Mouse (Mus musculus) forebrain, embryonic 10.5 days (tissue): ENCODE results near the gene Ripor2. TPM values are rescaled to one million over a fixed set of nuclear protein-coding genes. Genes with fewer than 3 reads are reported as not detected.
"Not testable (repeated sequence)": the region's sequence is repeated elsewhere in the genome, so short reads cannot be mapped to it uniquely, and the experiment has no call there.

Source experiments
- DNase-seq: peaks from one replicate; pipeline ENCODE4 v3.0.0-alpha.2; 2017; ENCODE audit warnings: low spot score; ENCODE audit errors: extremely low spot score
- H3K27ac ChIP-seq: fragments of 300-500 bp; sonication (generic); 2 replicates; pipeline ENCODE4 v1.5.1; 2016; ENCODE audit warnings: mild to moderate bottlenecking
- H3K27me3 ChIP-seq: fragments of 300-500 bp; sonication (generic); 2 replicates; pipeline ENCODE4 v1.6.1; 2016; ENCODE audit warnings: mild to moderate bottlenecking; ENCODE audit not compliant: poor library complexity, severe bottlenecking
- H3K36me3 ChIP-seq: fragments of 300-500 bp; sonication (generic); replicated peaks from 2 replicates; pipeline ENCODE4 v1.6.1; 2016; ENCODE audit warnings: mild to moderate bottlenecking, moderate library complexity
- H3K4me1 ChIP-seq: fragments of 300-500 bp; sonication (generic); 2 replicates; pipeline ENCODE4 v1.6.1; 2016
- H3K4me3 ChIP-seq: fragments of 300-500 bp; sonication (generic); 2 replicates; pipeline ENCODE4 v1.5.1; 2016; ENCODE audit warnings: mild to moderate bottlenecking, moderate library complexity
- H3K9me3 ChIP-seq: fragments of 300-500 bp; sonication (generic); 2 replicates; pipeline ENCODE4 v1.6.1; 2016; ENCODE audit warnings: mild to moderate bottlenecking, moderate library complexity
- WGBS: fragments of 180-500 bp; shearing (Covaris S2); methylation state at CpG from one replicate; pipeline ENCODE4 v1.1.7; 2016; 5-methylcytosine and 5-hydroxymethylcytosine counted together
- polyA plus RNA-seq: library from polyadenylated mRNA; unstranded; fragments of >200 nt; fragmentation: Nextera tagmentation; extraction: Ambion mirVana; gene quantifications from 2 replicates; pipeline ENCODE4 v1.2.1, GENCODE M21; 2016

Gene Ripor2
- polyA plus RNA-seq, 1 experiment from 2014 or later, result 2.2 TPM

DNA sequence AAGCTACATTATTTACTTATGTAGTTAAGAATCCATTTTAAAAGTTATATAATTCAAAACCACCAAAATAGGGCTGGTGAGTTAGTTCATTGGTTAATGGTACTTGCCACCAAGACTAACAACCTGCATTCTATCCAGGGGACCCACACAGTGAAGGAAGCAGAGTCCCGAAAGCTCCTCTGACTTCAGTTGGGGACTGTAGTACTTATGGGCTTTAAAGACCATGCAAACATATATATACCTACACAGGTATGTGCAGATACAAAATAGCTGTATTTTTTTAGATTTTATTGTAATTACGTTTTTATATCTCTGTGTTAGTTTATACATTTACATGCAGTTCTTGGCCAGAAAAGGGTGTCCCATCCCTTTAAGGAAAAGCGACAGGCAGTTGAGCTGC lies 174.8 kb downstream of the Ripor2 start:
- H3K4me1 ChIP-seq, result peaks cover 15% of the 10 kb centered on the region
- no peak overlapping the region for H3K4me3 ChIP-seq
- H3K9me3 ChIP-seq, result no peaks in the 10 kb centered on the region
- H3K27me3 ChIP-seq, result no peaks in the 10 kb centered on the region
- H3K27ac ChIP-seq, result no peak overlapping the region
- no peak for DNase-seq
- H3K36me3 ChIP-seq, result peaks cover 82% of the 10 kb centered on the region
- 94% methylated on average over 3 of the region's 3 CpGs for WGBS

DNA sequence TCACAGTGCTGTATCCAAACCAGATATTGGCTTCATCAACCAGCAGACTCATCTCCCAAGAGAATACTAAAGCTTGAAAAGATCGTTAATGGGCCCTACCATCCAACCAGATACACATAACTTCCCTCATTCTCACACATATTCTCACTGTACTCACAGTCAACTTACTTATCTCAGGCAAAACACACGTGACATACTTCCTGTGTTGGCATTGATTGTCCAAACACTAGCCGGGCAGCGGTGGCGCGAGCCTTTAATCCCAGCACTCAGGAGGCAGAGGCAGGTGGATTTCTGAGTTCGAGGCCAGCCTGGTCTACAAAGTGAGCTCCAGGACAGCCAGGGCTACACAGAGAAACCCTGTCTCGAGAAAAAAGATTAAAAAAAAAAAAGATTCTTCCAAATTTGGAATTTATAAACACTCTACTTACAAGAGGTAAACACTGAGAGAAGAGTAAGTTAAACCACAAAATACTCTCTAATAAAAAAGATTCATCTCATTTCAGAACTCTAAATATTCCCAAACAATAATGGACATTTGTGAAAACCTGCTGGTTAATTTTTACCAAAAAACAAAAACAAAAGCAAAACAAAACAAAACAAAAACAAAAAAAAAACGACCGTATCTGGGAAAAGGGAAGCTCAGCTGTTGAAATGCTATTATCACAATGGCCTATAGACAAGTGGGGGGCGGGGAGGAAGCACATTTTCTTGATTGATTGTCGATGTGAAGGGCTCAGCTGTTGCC lies 176.0 kb downstream of the Ripor2 start:
- Histone ChIP-seq H3K9me3 (no peaks in the 10 kb centered on the region), H3K27me3 (no peaks in the 10 kb centered on the region), H3K4me3 (no peak overlapping the region), H3K36me3 (peaks cover 70% of the 10 kb centered on the region), H3K27ac (no peak overlapping the region), H3K4me1 (peaks cover 24% of the 10 kb centered on the region)
- DNase-seq, result no peak
- WGBS, result 92% methylated on average over 12 of the region's 12 CpGs

DNA sequence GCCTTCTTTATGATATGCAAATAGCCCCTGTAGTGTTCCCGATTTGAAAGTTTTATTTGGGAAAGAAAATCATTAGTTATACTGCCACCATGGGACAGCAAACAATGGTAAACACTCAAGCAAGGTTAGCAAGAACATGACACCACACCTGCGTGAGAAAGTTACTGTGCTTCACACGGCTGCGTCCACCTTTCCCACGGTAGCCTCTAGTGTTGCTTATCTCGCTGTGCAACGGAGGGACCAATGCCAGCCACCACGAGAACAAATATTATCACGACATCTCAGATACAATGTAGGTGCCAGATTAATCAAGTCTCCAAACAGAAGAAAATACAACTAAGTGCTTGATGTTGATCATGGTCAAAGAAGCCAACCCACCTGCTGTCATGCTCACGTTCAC lies 177.5 kb downstream of the Ripor2 start:
- no peak for DNase-seq
- WGBS, result 94% methylated on average over 10 of the region's 10 CpGs
- peaks cover 62% of the 10 kb centered on the region for H3K36me3 ChIP-seq
- H3K4me1 ChIP-seq, result peaks cover 24% of the 10 kb centered on the region
- H3K27ac ChIP-seq, result no peak overlapping the region
- H3K9me3 ChIP-seq, result 0 out of 2 replicates have a peak, but pooled peaks cover 2% of the 10 kb centered on the region
- no peaks in the 10 kb centered on the region for H3K27me3 ChIP-seq
- 0 out of 2 replicates have a peak overlapping the region, but pooled peaks have one; percentile 78 for H3K4me3 ChIP-seq

DNA sequence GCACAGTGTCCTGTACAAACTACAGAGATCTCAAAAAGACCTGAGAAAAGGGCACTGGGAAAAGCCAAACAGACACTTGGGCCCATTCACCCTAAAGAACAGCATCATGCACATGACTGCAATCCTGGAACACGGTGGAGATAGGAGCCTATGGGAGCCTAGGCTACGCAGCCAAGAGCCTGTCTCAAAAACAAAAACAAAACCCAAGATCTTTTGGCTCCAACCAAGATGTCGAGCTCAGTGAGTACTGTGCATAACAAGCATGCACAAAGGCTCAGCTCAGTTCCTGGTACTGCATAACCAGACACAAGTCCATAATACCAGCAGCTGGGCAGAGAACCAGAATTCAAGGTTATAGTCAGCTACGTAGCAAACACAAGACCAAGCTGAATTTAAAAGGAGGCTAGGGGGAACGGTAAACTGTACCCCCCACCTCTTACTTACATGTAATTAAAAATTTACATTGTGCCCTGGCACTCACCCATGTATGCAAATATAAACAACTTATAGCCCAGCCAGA lies 178.4 kb downstream of the Ripor2 start:
- peak overlapping the region; percentile 97; the same call in 1 of the 2 replicates for H3K27ac ChIP-seq
- H3K9me3 ChIP-seq, result 0 out of 2 replicates have a peak, but pooled peaks cover 2% of the 10 kb centered on the region
- peaks cover 52% of the 10 kb centered on the region for H3K36me3 ChIP-seq
- H3K4me1 ChIP-seq, result peaks cover 24% of the 10 kb centered on the region
- H3K4me3 ChIP-seq, result peak overlapping the region; percentile 78
- DNase-seq, result no peak
- 77% methylated on average over 5 of the region's 5 CpGs for WGBS
- no peaks in the 10 kb centered on the region for H3K27me3 ChIP-seq

DNA sequence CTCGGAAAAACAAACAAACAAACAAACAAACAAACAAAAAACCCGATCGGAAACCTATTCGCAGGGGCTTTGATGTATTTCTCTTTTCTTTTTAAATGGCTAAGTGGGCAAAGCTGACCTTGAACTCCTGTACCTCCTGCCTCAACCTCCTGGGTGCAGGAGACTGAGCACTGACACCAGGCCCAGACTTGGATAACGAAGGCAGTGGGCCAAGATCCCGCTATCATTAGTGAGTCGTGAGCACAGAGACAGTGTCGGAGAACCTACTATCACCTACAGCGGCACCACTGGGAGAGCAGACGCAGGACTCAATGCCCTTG lies 179.1 kb downstream of the Ripor2 start:
- Histone ChIP-seq H3K36me3 (peaks cover 46% of the 10 kb centered on the region), H3K27ac (peak overlapping the region; percentile 97), H3K9me3 (0 out of 2 replicates have a peak, but pooled peaks cover 2% of the 10 kb centered on the region), H3K27me3 (no peaks in the 10 kb centered on the region), H3K4me1 (peaks cover 24% of the 10 kb centered on the region), H3K4me3 (peak overlapping the region; percentile 78)
- WGBS, result 5% methylated on average over 10 of the region's 10 CpGs
- no peak for DNase-seq

DNA sequence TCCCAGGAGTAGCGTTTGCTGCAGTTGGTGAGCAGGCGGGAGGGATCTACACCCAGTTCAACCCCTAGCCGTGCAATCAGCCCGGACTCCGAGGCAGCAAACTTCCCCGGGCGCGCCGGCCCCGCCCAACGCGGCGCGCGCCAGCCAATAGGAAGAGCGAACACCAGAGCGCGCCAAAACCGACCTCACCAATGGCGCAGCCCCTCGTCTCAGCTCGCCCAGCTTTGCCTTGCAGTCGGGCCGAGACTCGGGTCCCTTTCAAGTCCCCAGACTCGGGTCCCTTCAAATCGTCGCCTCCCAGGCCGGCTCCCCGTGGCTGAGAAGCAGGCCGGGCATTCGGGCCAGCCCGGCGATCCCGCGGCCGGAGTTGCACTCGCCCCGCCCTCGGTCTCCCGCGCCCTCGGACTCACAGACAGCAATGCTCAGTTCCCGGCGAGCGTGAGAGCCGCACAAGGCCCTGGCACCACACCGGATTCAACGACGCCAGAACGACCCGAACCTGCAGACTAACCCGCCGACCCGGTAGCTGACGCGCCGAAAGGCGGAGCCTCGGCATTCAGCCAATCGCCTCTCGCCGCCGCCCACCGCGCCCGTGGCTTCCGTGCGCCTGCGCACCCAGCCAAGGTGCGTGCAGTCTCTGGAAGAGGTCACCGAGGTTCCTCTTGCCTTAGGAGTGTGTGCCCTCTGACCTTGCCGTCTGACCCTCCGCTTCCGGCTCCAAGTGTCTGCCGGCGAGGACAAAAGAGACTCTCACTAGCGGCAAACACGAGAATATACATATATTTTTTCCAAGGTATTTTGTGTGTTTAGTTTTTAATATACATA lies 179.6 kb downstream of the Ripor2 start, which contains the start of gene Gmnn:
Gene Gmnn (minus strand): TSS at position 521 of the 825 bp plus-strand sequence.
- Histone ChIP-seq H3K4me3 (peak within 1 kb of the TSS; percentile 78), H3K36me3 (peaks cover 40% of the 10 kb centered on the region), H3K4me1 (peaks cover 24% of the 10 kb centered on the region), H3K27me3 (no peaks in the 10 kb centered on the region), H3K9me3 (0 out of 2 replicates have a peak, but pooled peaks cover 2% of the 10 kb centered on the region), H3K27ac (peak within 1 kb of the TSS; percentile 97)
- under 1% methylated on average over 79 of the region's 79 CpGs for WGBS
- DNase-seq, result peak; percentile 90

DNA sequence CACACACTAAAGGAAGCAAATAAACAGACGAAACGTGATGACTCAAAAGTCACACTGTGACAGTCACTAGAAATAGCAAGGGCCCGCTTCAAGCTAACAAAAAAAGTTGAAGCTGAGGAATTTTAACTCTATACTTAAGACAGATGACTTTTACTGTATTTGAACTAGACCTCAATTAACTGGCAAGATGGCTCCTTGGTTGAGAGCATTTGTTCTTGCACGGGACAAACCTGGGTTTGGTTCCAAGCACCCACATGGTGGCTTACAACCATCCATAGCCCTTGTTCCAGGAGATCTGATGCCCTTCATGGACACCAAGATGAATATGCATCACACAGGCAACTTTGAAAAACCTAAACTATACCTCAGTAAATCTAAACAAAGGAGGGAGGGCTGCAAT lies 180.3 kb downstream of the Ripor2 start:
- WGBS, result 46% methylated on average over 4 of the region's 4 CpGs
- H3K27ac ChIP-seq, result peak overlapping the region; percentile 97

DNA sequence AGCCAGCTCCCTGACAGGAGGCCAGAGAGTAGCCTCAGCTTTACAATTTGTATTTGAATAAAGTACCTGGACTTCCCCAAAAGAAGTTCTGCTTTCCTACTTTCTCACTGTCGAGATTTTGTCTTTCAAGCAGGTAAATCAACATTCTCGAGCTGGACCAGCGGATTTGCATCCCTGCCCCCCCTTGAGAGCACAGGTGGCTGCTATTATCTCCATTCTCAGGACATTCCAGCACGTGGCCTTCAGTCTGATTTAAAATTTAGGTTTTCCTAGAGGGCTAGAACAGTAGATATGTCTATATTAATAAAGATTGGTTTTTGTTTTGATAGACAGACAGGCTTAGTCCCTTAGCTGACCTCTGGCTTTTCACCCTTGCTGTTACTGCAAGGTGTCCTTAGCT lies 185.8 kb downstream of the Ripor2 start:
- not testable (repeated sequence) for H3K27ac ChIP-seq, DNase-seq, H3K9me3 ChIP-seq, H3K27me3 ChIP-seq, H3K4me1 ChIP-seq, H3K4me3 ChIP-seq
- H3K36me3 ChIP-seq, result peaks cover 11% of the 10 kb centered on the region
- WGBS, result 81% methylated on average over 4 of the region's 4 CpGs

More for the DNA sequence above, 180.3 kb downstream of the Ripor2 start:
- DNase-seq, result no peak
- Histone ChIP-seq H3K9me3 (0 out of 2 replicates have a peak, but pooled peaks cover 2% of the 10 kb centered on the region), H3K4me1 (peaks cover 24% of the 10 kb centered on the region), H3K4me3 (peak overlapping the region; percentile 78), H3K36me3 (peaks cover 34% of the 10 kb centered on the region), H3K27me3 (no peaks in the 10 kb centered on the region)

DNA sequence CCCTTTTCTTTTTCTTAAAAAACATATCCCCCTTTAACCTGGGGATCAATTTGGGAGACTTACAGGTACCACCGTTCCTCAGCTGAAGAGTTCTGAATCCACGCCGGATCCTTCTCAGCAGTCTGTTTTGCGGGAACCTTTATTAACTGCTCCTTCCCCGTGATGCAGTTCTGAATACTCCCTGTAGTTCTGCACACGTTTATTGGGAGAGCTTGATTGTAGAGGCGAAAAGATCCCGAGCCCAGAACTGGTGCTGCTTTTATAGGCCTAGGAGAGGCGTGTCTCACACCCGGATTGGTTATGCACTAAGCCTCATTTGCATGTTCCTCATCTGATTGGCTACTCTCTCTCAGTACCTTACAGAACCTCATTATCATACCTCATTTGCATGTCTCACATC lies 189.5 kb downstream of the Ripor2 start:
- not testable (repeated sequence) for H3K36me3 ChIP-seq, DNase-seq, H3K4me3 ChIP-seq, H3K4me1 ChIP-seq, H3K9me3 ChIP-seq, H3K27ac ChIP-seq, H3K27me3 ChIP-seq
- WGBS, result 93% methylated on average over 10 of the region's 10 CpGs

DNA sequence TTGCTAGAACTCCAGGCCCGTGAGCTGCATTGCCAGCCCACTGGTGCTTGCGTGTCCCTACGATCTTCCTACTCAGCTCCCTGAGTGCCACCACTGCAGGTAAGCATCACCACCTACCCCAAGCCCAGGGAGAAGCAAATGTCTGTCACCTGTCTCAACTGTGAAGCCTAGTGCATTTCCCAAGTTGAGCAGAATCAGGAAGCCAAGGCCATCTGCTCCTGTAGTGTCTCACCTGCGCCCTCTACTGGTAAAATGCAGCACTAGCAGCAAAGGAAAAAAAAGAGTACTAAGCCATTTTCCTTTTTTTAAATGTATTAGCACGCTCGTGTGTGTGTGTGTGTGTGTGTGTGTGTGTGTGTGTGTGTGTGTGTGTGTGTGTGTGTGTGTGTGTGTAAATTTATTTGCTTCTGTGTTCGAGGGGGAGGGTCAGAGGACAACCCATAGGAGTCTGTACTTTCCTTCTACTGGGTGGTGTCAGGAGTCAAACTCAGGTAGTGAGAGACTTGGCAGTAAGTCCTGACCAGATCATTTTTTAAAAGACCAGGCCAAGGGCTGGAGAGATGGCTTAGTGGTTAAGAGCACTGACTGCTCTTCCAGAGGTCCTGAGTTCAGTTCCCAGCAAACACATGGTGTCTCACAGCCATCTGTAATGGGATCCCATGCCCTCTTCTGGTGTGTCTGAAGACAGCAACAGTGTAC lies 194.3 kb downstream of the Ripor2 start:
- no peaks in the 10 kb centered on the region for H3K9me3 ChIP-seq
- no peak overlapping the region for H3K27ac ChIP-seq
- no peaks in the 10 kb centered on the region for H3K4me1 ChIP-seq
- peak; percentile 29 for DNase-seq
- H3K27me3 ChIP-seq, result no peaks in the 10 kb centered on the region
- no peak overlapping the region for H3K4me3 ChIP-seq
- 50% methylated on average over 7 of the region's 7 CpGs for WGBS
- H3K36me3 ChIP-seq, result no peaks in the 10 kb centered on the region

DNA sequence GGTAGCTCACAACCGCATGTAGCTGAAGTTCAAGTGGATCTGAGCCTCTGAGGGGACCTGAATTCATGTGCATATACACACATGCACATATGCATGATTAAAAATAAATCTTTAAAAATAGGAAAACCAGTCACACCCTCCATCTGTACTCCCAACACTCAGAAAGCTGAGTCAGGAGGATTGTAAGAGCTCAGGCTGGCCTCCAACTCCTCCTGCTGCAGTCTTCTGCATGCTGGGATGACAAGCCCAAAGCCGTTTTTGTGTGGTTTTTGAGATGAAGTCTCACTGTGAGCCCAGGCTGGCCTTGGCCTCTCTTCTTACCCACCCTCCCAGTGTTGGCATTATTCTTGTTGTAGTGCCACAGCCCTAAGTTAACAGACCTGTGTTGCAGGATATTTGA lies 196.0 kb downstream of the Ripor2 start:
- Histone ChIP-seq H3K36me3 (no peaks in the 10 kb centered on the region), H3K27me3 (no peaks in the 10 kb centered on the region), H3K9me3 (no peaks in the 10 kb centered on the region), H3K4me3 (no peak overlapping the region), H3K27ac (no peak overlapping the region), H3K4me1 (no peaks in the 10 kb centered on the region)
- 78% methylated on average over 2 of the region's 2 CpGs for WGBS
- DNase-seq, result no peak

DNA sequence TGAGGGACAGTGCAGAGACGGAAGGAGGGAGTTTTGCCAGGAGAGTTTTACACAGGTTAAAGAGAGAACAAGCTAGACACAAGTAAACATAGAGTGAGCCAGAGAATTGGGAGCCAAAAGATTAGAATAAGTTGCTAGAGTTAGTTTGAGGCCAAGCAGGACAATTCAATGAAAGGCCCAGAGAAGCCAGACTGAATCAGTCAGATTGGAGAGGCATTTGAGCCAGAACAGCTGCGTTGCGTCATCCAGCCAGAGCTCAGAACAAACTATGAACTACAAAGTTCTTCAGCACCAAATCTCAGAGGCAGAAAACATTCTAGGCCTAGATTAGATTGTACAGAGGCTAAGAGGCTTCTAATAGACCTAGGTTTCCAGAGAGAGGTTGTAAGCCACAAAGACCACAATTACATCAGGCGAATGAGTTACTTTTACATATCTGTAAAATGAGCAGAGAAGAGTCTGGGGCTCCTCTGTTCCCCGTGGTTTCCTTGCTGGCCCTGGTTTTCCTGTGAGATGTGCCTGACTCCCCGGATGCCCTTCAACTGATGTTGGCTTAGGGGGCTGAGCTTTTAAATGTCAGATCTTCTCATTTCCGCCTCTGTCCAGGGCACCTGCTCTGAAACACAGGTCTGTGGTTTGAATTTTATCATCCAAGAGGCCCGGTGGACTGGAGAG lies 196.9 kb downstream of the Ripor2 start:
- no peaks in the 10 kb centered on the region for H3K36me3 ChIP-seq
- DNase-seq, result no peak
- no peak overlapping the region for H3K27ac ChIP-seq
- no peaks in the 10 kb centered on the region for H3K27me3 ChIP-seq
- H3K4me1 ChIP-seq, result no peaks in the 10 kb centered on the region
- 85% methylated on average over 8 of the region's 8 CpGs for WGBS
- no peak overlapping the region for H3K4me3 ChIP-seq
- no peaks in the 10 kb centered on the region for H3K9me3 ChIP-seq
